Mouse (Mus musculus) embryo, embryonic 9.5 days (tissue): ENCODE measurements around the gene Gnb1.

Source experiments
- DNase-seq: peaks from one replicate; pipeline ENCODE4 v3.0.0-alpha.2; 2017; ENCODE audit errors: extremely low spot score

Gnb1 gene

DNA sequence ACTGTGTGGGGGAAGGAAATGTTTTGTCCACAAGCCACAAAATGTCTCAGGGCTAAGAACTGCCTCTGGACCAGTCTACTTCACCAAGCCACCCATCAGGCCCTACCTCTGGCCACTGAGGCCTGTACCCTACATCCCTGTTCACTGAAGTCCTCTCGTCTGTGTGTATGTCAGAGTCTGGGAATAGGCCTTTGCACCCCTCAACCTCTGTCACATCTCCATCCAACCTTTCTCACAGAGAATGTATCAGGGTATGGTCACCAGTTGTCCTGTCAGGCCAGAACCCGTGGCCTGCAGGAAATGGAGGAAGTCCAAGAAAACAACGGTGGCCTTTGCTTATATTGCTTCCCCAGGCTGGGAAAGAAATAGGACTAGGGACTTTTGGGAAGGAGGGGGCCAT lies 5.6 kb upstream of the Gnb1 start:
- DNase-seq: no peak

DNA sequence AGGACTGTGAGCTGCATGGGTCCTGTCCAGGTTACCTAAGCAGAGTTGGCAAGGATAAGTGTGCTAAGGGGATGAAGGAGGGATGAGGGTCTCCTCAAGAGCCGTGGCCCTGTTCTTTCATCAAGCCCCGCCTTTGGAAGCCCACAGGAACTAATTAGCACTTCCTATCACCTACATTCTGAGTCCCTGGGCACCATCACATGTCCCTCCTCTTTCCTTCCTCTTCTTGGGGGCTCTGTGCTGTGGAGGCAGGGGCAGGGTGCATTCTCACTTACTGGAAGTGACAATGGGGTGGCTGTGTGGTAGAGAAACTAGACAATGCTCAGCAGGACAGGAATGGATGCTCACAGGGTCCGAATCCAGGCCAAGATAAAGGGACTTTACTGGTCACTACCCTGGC lies 3.4 kb upstream of the Gnb1 start:
- DNase-seq: no peak

DNA sequence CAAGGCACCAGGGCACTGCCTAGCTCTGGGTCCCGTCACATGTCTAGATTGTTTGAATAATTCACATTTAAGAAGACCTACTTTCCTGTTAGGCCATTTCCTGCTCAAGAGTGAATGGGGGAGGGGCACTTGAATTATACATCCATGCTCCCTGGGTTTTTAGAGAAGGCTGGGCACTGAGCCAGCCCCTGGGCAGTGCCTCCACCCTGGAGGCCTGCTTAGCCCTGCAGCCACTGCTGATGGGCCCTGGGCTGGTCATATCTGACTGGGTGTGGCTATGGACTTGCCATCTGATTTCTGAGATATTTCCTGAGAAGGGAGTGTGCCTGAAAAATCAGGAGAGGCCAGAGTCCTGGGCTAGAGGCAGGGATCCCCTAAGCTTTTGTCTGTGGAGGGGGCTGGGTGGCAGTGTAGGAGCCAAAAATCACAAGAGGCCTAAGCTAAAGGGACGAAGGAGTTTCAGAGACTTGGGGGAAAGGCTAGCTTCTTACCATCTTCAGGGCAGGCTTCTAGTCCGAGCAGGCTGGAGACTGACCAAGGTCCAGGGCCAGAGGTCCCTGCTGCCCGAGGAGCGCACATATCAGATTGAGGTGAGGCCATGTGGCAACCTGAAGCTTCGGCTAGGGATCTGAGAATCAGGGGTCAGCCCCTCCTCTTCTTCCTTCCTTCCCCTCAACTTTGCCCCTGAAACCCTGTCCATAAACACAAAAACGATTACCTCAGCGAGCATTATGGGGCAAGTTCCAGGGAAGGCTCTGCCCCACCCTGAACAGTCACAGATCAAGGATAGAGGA lies 2.7 kb upstream of the Gnb1 start:
- DNase-seq: no peak

DNA sequence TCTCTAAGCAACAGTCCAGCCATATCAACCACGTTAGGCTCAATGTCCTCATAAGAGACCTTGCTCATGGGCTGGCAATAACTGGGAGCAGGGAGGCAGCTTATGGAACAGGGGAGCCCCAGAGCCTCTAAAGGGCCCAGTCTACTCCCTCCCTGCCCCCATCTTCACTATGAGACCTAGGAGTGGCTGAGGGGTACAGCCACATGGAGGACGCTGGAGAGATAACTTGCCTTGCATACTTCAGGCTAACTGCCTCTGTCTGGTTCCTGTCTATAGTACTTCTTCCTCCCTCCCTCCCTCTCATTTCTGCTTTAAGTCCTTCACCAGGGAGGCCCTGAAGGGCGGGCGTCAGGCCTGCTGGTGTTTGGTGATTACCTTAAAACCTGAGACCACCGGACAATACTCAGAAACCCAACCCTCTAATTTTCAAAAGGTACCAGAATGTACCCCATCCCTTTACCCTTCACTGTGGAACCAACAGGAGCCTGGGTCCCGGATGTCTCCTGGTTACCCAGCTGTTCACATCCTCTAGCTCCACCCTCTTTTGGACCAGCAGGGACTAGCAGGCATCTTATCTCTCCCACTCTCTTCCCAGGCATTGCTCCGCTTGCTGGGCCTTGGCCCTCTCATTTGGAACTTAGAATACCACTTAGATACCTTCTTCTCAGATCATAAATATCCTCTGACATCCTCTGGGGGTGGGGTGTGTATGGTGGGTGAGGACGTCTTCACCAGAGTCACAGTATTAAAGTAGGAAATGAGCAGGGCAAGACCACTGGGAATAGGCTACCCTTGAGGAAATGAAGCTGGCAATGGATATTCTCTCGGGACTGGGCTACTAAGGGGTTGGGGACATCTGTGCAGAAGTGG lies 1.8 kb upstream of the Gnb1 start:
- DNase-seq: no peak

DNA sequence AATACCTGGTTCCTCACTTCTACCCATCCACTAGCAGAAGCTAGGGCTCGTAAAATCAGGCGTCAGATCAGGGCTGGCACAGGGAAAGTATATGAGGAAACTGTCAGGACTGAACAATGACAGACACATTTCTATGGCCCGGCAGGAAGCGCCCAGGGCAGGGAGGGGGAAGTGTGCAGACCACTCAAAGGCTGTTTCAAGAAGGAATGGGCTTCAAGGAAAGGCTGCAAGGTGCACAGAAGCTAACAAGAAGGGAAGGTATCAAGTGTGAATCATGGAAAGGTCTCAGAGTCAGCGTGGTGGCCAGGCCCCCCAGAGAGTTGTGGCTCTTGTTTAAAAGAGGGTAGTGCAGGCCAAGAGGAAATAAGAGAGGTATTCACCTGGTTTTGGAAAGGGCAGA lies 705 bp upstream of the Gnb1 start:
- DNase-seq: peak; percentile 27

DNA sequence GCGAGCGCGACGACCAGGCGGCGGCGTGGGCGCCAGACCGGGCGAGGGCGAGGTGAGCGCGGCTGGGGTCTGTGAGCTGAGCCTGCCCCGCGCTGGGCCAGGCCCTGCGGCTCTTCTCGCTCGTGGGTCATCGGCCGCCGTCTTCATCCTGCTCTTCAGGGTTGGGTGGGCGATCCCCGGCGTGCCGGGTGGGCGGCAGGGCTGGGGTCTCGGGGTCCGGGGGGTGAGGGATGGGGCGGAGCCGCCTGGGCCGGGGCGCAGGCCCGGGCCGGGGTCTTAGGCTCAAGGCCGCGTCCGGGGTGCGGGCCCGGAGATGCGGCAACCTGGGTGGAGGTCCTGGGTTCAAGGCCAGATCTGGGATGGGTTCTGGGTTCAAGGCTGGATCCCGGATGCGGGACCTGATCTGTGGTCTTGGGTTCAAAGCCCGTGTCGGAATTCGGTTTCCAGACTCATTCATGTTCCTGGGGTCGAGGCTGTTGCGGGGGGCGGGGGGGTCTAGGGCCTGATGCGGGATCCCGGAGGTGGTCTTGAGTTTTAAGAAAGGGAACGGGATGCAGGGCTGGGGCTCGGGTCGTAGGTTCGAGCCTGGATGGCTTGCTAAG lies 469 bp downstream of the Gnb1 start:
- peak; percentile 73 for DNase-seq

DNA sequence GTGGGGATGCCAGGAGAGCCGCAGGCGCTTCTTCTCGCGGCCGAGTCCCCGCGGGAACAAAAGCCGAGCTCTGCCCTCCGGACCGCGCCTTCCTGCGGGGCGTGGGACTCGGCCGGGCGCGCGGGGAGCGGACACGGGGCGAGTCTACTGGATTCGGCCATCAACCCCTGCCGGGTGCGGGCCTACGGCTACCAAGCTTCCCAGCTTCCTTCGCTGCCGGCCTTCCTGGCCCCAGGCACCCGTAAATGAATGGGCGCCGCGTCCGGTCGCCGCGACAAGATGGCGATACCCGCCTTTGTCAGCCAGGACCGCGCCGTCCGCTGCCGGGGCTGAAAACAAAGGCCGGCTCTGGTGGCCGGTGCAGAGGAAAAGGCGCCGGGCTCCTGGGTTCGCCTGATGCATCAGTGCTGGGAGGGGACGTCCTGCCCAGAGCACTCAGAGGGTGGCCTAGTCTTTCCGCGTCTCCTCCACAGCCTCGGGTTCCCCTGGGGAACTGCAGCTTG lies 1.0 kb downstream of the Gnb1 start:
- DNase-seq: no peak

DNA sequence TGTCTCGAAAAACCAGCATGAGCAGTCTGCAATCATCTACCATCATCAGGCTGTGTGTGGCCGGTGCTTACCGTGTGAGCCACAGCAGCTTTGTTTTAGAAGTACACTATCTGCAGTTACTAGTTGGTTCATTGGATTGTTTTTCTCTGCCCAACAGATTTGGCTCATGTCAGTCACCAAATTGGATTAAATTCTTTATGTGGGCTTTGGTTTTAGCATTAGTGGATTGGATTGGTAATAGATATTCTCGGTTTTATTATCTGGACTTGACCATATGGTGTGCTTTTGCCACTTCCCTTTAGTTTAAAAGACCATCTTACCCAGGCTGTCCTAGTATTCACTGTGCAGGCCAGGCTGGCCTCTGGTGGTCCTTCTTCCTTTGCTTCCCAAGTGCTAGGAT lies 3.7 kb downstream of the Gnb1 start:
- DNase-seq: no peak

DNA sequence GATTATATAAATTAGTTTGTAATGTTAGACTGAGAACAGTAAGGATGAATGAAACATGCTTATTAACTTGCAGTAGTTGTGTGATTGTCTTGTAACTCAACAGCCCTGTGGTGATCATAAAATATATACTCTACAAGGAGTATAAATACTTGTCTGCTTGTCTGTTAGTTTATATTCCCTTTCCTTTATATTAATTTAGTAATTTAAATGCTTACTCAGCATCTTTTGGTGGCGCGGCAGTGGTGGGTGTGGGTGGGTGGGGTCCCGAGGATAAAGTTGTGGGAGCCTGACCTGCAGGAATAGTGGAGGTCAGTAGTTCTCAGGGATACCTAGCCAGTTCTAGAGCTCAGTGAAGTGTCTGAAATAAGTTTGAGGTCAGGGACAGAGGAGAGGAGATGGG lies 6.8 kb downstream of the Gnb1 start:
- no peak for DNase-seq

DNA sequence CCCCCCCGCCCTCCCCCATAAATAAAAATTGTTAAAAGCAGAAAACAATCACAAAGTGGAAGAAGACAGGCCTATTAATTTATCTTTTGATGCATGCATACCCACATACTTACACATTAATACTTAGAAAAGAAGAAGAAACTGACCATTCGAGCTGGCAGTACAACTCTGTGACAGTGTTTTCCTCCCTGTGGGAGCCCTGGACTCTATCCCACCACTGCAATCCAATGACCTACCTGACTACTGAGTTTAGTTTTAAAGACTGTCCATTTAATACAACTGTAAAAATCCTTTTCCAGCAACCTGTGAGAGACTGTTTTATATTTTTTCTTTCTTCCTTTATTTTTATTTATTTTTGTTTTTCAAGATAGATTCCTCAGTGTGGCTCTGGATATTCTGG lies 10.0 kb downstream of the Gnb1 start:
- no peak for DNase-seq

DNA sequence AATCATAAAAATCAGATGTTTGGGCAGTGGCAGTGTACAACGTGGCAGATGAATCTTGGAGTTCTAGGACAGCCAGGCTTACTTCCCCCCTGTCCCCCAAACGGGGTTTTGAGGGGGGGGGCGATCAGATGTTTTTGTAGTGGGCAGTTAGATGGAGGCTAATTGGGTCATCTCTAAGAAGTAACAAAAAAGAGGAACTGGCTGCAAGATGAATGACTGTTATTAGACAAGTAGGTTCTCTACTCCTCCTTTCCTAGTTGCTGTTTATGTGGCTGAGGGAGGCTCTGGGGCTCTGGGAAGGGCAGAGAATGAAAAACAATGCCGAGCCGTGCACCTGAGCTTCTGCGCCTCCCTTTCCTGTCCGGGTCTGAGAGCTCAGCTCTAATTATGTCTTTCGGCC lies 13.9 kb downstream of the Gnb1 start:
- no peak for DNase-seq

DNA sequence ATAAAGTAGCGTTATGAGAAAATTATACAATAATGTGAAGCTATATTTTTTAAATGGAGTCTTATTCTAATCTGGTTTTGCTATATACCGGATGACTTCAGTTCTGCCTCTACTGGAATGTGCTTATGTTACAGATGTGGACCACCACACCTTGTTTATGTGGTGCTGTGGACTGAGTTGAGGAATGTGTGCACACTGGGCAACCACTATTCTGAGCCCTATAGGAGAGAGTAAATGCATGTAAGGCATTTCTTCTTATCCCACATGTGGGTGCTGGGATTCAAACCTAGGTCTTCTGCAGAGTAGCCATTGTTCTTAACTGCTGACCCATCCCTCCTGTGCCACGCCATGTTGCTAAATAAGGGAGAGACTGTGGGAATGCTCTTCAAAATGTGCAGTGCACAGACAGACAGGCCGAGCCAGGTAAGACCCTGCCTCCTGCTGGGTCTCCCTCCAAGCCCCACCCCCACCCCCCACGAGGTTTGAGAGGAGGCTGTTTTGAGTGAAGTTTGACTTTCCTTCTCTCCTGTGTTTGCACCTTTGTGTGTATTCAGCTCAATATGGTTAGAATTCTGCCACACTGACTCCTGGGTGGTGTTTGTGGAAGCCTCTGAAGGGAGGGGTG lies 14.6 kb downstream of the Gnb1 start:
- no peak for DNase-seq

DNA sequence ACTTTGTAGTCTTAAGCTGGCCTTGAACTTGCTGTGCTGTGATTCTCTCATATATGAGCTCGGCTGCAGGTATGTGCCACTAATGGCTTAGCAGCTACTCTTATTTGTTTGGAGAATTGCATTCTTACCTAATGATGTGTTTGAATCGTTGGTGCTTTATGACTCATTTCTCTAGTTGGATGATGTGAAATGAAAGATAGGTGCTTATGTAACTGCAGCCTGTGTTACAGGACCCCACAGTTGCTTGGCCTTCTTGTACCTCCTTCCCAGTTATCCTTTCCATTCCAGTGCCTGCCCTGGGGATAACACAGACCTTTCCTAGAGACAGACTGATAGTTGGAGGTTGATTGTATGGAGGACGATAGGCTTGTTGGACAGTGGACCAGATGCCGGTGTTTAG lies 17.5 kb downstream of the Gnb1 start:
- no peak for DNase-seq

DNA sequence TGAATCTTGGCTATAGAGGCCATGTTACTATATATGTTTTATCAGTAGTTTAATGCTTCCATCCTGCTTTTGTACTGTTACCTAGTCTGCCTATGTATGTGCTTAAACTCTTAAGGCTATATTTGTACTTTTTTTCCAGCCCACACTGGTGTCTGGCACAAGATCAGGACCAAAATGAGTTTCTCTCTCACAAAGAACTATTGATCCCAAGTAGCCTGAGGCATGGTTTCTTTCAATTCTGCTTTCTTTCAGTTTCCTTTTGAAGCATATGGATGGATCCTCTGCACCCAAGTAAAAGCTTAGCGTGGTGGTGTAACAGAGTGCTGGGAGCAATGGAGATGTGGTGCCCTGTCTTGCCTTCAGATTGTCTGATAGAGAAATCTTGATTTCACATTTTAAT lies 19.8 kb downstream of the Gnb1 start:
- DNase-seq: no peak

DNA sequence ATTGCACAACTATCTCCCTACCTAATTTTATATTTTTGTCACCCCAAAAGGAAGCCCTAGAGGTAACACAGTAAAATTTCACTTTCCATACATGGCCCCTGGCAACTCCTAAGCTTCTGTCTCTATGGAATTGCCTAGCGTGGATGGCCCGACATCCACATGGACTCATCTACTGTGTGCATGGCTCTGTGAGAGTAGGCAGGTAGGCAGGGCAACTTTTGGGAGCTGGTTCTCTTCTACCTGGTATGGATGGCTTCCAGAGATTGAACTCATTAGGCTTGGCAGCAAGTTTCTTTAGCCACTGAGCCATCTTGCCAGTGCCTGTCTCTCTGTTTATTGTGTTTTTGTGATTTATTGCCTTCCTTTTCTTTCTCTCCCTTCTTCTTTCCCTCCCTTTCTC lies 23.6 kb downstream of the Gnb1 start:
- no peak for DNase-seq

DNA sequence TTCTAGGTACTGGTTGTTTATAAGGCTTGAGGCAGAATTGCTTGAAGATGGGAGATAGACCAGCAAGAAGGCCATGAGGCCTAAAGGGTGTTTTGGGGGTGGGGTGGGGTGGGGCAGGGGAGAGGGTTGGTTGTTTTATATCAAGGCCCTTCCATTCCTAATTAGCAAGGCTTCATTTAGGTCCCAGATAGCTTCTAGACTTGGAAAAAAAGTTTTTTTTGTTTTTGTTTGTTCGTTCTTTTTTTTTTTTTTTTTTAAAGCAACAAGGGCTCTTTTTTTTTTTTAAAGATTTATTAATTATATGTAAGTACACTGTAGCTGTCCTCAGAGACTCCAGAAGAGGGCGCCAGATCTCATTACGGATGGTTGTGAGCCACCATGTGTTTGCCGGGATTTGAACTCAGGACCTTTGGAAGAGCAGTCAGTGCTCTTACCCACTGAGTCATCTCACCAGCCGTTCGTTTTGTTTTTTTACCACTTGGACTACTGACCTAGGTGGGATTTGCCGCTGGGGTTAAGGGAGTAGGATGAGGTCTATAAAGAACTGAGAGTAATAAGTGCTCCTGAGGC lies 26.9 kb downstream of the Gnb1 start:
- DNase-seq: no peak

DNA sequence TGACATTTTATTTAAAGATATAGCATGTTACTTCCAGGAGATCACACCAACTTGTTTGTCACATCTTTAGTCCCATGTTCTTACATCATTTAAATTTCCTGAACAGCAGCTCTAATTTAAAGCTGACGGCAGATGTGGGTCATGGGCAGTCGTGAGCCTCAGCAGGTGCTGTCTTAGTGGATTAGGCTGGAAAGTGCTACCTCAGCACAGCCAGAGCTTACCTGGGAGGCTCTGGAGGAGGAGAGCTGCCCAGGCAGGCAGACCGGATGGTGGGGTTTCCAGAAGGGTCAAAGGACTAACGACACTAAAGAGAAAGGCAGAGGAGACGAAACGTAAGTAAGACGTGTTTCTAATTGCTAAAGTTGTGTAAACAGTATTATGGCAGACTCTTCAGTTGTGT lies 31.2 kb downstream of the Gnb1 start:
- DNase-seq: no peak

DNA sequence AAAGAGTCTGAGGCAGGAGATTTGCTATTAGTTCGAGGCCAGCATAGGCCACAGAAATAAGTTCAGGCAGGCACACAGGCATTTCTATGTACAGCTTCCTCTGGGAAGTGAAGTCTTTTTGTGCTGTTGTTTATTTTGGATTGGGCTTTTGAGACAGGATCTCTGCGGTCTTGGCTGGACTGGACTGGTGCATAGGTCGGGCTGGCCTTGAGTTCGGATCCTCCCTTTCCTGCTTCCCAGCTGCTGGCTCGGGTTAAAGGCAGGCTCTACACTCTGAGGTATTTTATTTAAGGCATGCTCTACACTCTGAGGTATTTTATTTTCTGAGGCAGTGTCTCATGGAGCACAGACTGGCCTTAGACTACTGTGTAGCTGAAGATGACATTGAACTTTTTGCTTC lies 34.6 kb downstream of the Gnb1 start:
- DNase-seq: no peak

DNA sequence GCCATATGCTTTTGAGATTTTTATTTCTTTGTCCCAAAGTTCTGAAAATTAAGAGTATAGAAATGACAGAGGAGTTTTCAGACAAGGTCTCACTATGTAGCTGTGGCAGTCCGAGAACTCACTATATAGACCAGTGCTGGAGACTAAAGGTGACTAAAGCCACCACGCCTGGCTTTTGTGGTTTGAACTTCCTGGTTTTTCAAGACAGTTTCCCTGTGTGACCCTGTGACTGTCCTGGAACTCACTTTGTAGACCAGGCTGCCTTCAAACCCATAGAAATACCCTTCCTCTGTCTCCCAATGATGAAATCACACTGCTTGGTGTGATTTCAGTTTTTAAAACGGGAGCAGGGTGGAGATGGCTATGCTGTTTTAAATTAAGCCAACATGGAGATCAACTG lies 38.1 kb downstream of the Gnb1 start:
- DNase-seq: no peak

DNA sequence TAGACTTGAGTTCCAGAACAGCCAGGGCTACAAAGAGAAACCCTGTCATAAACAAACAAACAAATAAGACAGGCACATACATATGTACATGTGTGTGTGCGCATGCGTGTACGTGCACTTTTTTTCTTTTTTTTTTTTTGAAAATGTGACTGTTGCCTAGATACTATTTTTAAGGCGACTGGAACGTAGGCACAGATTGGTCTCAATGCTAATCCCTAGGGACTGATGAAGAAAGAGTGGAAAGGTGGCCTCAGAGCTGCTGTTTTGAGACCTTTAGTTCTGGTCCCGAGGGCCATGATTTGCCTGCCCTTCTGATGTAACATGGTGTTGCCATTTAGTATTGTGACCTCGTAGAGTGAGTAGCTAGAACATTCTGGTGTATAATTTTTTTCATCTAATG lies 58.8 kb downstream of the Gnb1 start:
- no peak for DNase-seq

DNA sequence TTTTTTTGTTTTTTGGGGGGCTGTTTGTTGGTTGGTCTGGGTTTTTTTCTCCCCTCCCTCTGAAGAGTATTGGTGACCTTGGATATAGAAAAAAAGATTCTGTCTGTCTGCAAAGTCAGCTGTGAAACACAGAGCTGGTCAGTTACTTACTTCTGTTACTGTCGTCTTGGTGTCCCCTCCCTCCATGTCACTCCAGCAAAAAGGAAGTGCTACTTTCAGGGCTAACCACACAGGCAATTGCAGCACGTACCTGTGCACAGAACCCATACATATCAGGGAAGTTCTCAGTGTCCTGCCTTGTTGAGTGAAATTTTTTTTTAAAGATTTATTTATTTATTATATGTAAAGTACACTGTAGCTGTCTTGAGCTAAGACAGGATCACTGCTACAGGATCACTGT lies 59.3 kb downstream of the Gnb1 start:
- DNase-seq: no peak

DNA sequence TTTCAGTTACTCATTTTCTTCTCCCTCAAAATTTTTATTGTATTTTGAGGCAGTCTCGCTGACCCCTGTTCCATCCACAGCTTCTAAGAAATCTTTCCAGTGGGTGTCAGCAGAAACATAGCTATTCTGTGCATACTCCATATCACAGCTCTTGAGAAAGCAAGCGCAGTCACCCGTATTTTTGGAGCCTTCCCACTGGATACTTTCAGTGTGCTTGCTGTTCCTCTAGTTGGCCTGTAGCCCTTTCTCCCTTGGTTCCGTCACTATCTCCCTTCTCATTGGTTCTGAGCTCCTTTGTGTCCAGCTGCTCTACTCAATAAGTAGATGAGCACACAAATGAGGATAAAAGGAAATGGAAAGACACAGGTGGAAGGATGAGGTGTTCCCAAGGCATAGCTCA lies 59.9 kb downstream of the Gnb1 start:
- no peak for DNase-seq
